Mouse (Mus musculus): ENCODE data around the gene Trim10. TPM values are rescaled to one million over a fixed set of nuclear protein-coding genes. Genes with fewer than 3 reads are reported as not detected.

Trim10 gene
- polyA plus RNA-seq, 1 experiment from 2014 or later, result 0.88 TPM

- Histone ChIP-seq H3K27me3 (ENCODE audit: control insufficient read depth, insufficient read depth, low read length) (no peaks in the 10 kb centered on the region), H3K4me3 (replicated peaks; ENCODE audit: low read length) (no peak within 1 kb of the TSS), H3K27ac (no peak within 1 kb of the TSS), H3K4me1 (replicated peaks; ENCODE audit: control insufficient read depth, insufficient read depth, low read length) (no peaks in the 10 kb centered on the region), H3K9me3 (ENCODE audit: control insufficient read depth, low read length) (no peaks in the 10 kb centered on the region), H3K4me2 (replicated peaks) (no peak within 1 kb of the TSS), H3K9ac (no peak within 1 kb of the TSS), H3K36me3 (replicated peaks; ENCODE audit: control insufficient read depth, insufficient read depth) (no peaks in the 10 kb centered on the region)
- DNase-seq (ENCODE audit: low spot score), result no peak
- 77% methylated on average over 6 of the region's 6 CpGs for WGBS
- ATAC-seq (ENCODE audit: low FRiP score), result no peak
These were observed 28.3 kb downstream of the Trim10 start, which contains the start of gene Trim31 for GRCm38 (mm10) chr17:36897552-36898205. Gene Trim31 (plus strand): TSS chr17:36898118.

GRCm38 (mm10) chr17:36899376-36899775 lies 30.0 kb downstream of the Trim10 start:
- H3K27ac ChIP-seq, result no peak overlapping the region
- no peaks in the 10 kb centered on the region for H3K27me3 ChIP-seq (ENCODE audit: control insufficient read depth, insufficient read depth, low read length)
- H3K4me3 ChIP-seq (replicated peaks; ENCODE audit: low read length), result no peak overlapping the region
- no peaks in the 10 kb centered on the region for H3K36me3 ChIP-seq (replicated peaks; ENCODE audit: control insufficient read depth, insufficient read depth)
- WGBS, result 87% methylated on average over 4 of the region's 4 CpGs
- H3K9me3 ChIP-seq (ENCODE audit: control insufficient read depth, low read length), result no peaks in the 10 kb centered on the region
- no peak overlapping the region for H3K9ac ChIP-seq
- H3K4me2 ChIP-seq (replicated peaks), result no peak overlapping the region
- DNase-seq (ENCODE audit: low spot score), result no peak
- no peak for ATAC-seq (ENCODE audit: low FRiP score)
- no peaks in the 10 kb centered on the region for H3K4me1 ChIP-seq (replicated peaks; ENCODE audit: control insufficient read depth, insufficient read depth, low read length)

- DNase-seq (ENCODE audit: low spot score) (no peak), ATAC-seq (ENCODE audit: low FRiP score) (no peak)
- Histone ChIP-seq H3K4me1 (replicated peaks; ENCODE audit: control insufficient read depth, insufficient read depth, low read length) (no peaks in the 10 kb centered on the region), H3K27me3 (ENCODE audit: control insufficient read depth, insufficient read depth, low read length) (no peaks in the 10 kb centered on the region), H3K9ac (no peak overlapping the region), H3K27ac (no peak overlapping the region), H3K4me3 (replicated peaks; ENCODE audit: low read length) (no peak overlapping the region), H3K9me3 (ENCODE audit: control insufficient read depth, low read length) (no peaks in the 10 kb centered on the region), H3K4me2 (replicated peaks) (no peak overlapping the region), H3K36me3 (replicated peaks; ENCODE audit: control insufficient read depth, insufficient read depth) (no peaks in the 10 kb centered on the region)
- WGBS, result 84% methylated on average over 5 of the region's 5 CpGs
These were observed 30.6 kb downstream of the Trim10 start for GRCm38 (mm10) chr17:36900001-36900400.

- DNase-seq (ENCODE audit: low spot score), result no peak
- Histone ChIP-seq H3K9ac (no peak overlapping the region), H3K4me1 (replicated peaks; ENCODE audit: control insufficient read depth, insufficient read depth, low read length) (no peaks in the 10 kb centered on the region), H3K4me3 (replicated peaks; ENCODE audit: low read length) (no peak overlapping the region), H3K36me3 (replicated peaks; ENCODE audit: control insufficient read depth, insufficient read depth) (no peaks in the 10 kb centered on the region), H3K9me3 (ENCODE audit: control insufficient read depth, low read length) (no peaks in the 10 kb centered on the region), H3K27me3 (ENCODE audit: control insufficient read depth, insufficient read depth, low read length) (no peaks in the 10 kb centered on the region), H3K4me2 (replicated peaks) (no peak overlapping the region), H3K27ac (no peak overlapping the region)
- no peak for ATAC-seq (ENCODE audit: low FRiP score)
- 33% methylated on average over 1 of the region's 1 CpGs for WGBS
These were observed 31.3 kb downstream of the Trim10 start for GRCm38 (mm10) chr17:36900691-36901090.

GRCm38 (mm10) chr17:36903651-36904050 lies 34.3 kb downstream of the Trim10 start:
- H3K9ac ChIP-seq, result no peak overlapping the region
- no peak overlapping the region for H3K4me3 ChIP-seq (replicated peaks; ENCODE audit: low read length)
- no peaks in the 10 kb centered on the region for H3K4me1 ChIP-seq (replicated peaks; ENCODE audit: control insufficient read depth, insufficient read depth, low read length)
- DNase-seq (ENCODE audit: low spot score) (no peak), ATAC-seq (ENCODE audit: low FRiP score) (no peak)
- H3K27ac ChIP-seq, result no peak overlapping the region
- no peaks in the 10 kb centered on the region for H3K27me3 ChIP-seq (ENCODE audit: control insufficient read depth, insufficient read depth, low read length)
- H3K36me3 ChIP-seq (replicated peaks; ENCODE audit: control insufficient read depth, insufficient read depth), result no peaks in the 10 kb centered on the region
- WGBS, result 79% methylated on average over 3 of the region's 3 CpGs
- H3K9me3 ChIP-seq (ENCODE audit: control insufficient read depth, low read length), result no peaks in the 10 kb centered on the region
- H3K4me2 ChIP-seq (replicated peaks), result no peak overlapping the region

GRCm38 (mm10) chr17:36908235-36908634 lies 38.9 kb downstream of the Trim10 start:
- DNase-seq (ENCODE audit: low spot score) (no peak), ATAC-seq (ENCODE audit: low FRiP score) (no peak)
- no peak overlapping the region for H3K4me2 ChIP-seq (replicated peaks)
- H3K9me3 ChIP-seq (ENCODE audit: control insufficient read depth, low read length), result no peaks in the 10 kb centered on the region
- no peaks in the 10 kb centered on the region for H3K27me3 ChIP-seq (ENCODE audit: control insufficient read depth, insufficient read depth, low read length)
- H3K4me1 ChIP-seq (replicated peaks; ENCODE audit: control insufficient read depth, insufficient read depth, low read length), result no peaks in the 10 kb centered on the region
- 52% methylated on average over 1 of the region's 1 CpGs for WGBS
- no peak overlapping the region for H3K4me3 ChIP-seq (replicated peaks; ENCODE audit: low read length)
- H3K36me3 ChIP-seq (replicated peaks; ENCODE audit: control insufficient read depth, insufficient read depth), result no peaks in the 10 kb centered on the region
- H3K27ac ChIP-seq, result no peak overlapping the region
- H3K9ac ChIP-seq, result no peak overlapping the region

GRCm38 (mm10) chr17:36909802-36910201 lies 40.4 kb downstream of the Trim10 start:
- no peak for DNase-seq (ENCODE audit: low spot score)
- no peaks in the 10 kb centered on the region for H3K27me3 ChIP-seq (ENCODE audit: control insufficient read depth, insufficient read depth, low read length)
- WGBS, result 63% methylated on average over 4 of the region's 4 CpGs
- no peak for ATAC-seq (ENCODE audit: low FRiP score)
- H3K27ac ChIP-seq, result no peak overlapping the region
- H3K36me3 ChIP-seq (replicated peaks; ENCODE audit: control insufficient read depth, insufficient read depth), result no peaks in the 10 kb centered on the region
- H3K4me2 ChIP-seq (replicated peaks), result no peak overlapping the region
- no peak overlapping the region for H3K9ac ChIP-seq
- H3K4me3 ChIP-seq (replicated peaks; ENCODE audit: low read length), result no peak overlapping the region
- no peaks in the 10 kb centered on the region for H3K9me3 ChIP-seq (ENCODE audit: control insufficient read depth, low read length)
- H3K4me1 ChIP-seq (replicated peaks; ENCODE audit: control insufficient read depth, insufficient read depth, low read length), result no peaks in the 10 kb centered on the region

- no peak overlapping the region for H3K4me2 ChIP-seq (replicated peaks)
- H3K27ac ChIP-seq, result no peak overlapping the region
- WGBS, result 72% methylated on average over 2 of the region's 2 CpGs
- ATAC-seq (ENCODE audit: low FRiP score) (no peak), DNase-seq (ENCODE audit: low spot score) (no peak)
- no peak overlapping the region for H3K4me3 ChIP-seq (replicated peaks; ENCODE audit: low read length)
- H3K9ac ChIP-seq, result no peak overlapping the region
- H3K4me1 ChIP-seq (replicated peaks; ENCODE audit: control insufficient read depth, insufficient read depth, low read length), result no peaks in the 10 kb centered on the region
- no peaks in the 10 kb centered on the region for H3K9me3 ChIP-seq (ENCODE audit: control insufficient read depth, low read length)
- no peaks in the 10 kb centered on the region for H3K36me3 ChIP-seq (replicated peaks; ENCODE audit: control insufficient read depth, insufficient read depth)
- H3K27me3 ChIP-seq (ENCODE audit: control insufficient read depth, insufficient read depth, low read length), result no peaks in the 10 kb centered on the region
These were observed 42.7 kb downstream of the Trim10 start for GRCm38 (mm10) chr17:36912031-36912430.

GRCm38 (mm10) chr17:36914108-36914507 lies 44.7 kb downstream of the Trim10 start:
- WGBS, result 13% methylated on average over 2 of the region's 2 CpGs
- Histone ChIP-seq H3K27ac (no peak overlapping the region), H3K36me3 (replicated peaks; ENCODE audit: control insufficient read depth, insufficient read depth) (no peaks in the 10 kb centered on the region), H3K4me1 (replicated peaks; ENCODE audit: control insufficient read depth, insufficient read depth, low read length) (no peaks in the 10 kb centered on the region), H3K9me3 (ENCODE audit: control insufficient read depth, low read length) (no peaks in the 10 kb centered on the region), H3K9ac (no peak overlapping the region), H3K4me3 (replicated peaks; ENCODE audit: low read length) (no peak overlapping the region), H3K27me3 (ENCODE audit: control insufficient read depth, insufficient read depth, low read length) (no peaks in the 10 kb centered on the region), H3K4me2 (replicated peaks) (no peak overlapping the region)
- DNase-seq (ENCODE audit: low spot score) (peak; percentile 81), ATAC-seq (ENCODE audit: low FRiP score) (no peak)

- ATAC-seq (ENCODE audit: low FRiP score), result no peak
- Histone ChIP-seq H3K36me3 (replicated peaks; ENCODE audit: control insufficient read depth, insufficient read depth) (no peaks in the 10 kb centered on the region), H3K4me2 (replicated peaks) (no peak overlapping the region), H3K4me1 (replicated peaks; ENCODE audit: control insufficient read depth, insufficient read depth, low read length) (no peaks in the 10 kb centered on the region), H3K27me3 (ENCODE audit: control insufficient read depth, insufficient read depth, low read length) (no peaks in the 10 kb centered on the region), H3K27ac (no peak overlapping the region), H3K9me3 (ENCODE audit: control insufficient read depth, low read length) (no peaks in the 10 kb centered on the region), H3K9ac (no peak overlapping the region), H3K4me3 (replicated peaks; ENCODE audit: low read length) (no peak overlapping the region)
- peak; percentile 64 for DNase-seq (ENCODE audit: low spot score)
- 17% methylated on average over 9 of the region's 9 CpGs for WGBS
These were observed 45.7 kb downstream of the Trim10 start for GRCm38 (mm10) chr17:36915076-36915475.

Measured in hindbrain, embryonic 14.5 days (tissue).